Mouse (Mus musculus) neural tube, embryonic 14.5 days (tissue): ENCODE data around the gene Piezo1. TPM values are rescaled to one million over a fixed set of nuclear protein-coding genes. Genes with fewer than 3 reads are reported as not detected.

Source experiments
- ATAC-seq: fragments of 200-750 bp; cut with Nextera tagmentation; 2 replicates; pipeline ENCODE4 v1.8.0; 2017; ENCODE audit warnings: low read depth, mild to moderate bottlenecking, moderate TSS enrichment, moderate library complexity
- H3K27ac ChIP-seq: fragments of 300-500 bp; sonication (generic); 2 replicates; pipeline ENCODE4 v1.5.1; 2014; ENCODE audit warnings: low read depth, mild to moderate bottlenecking, control low read depth, low read length, moderate library complexity, mixed read lengths
- H3K27me3 ChIP-seq: fragments of 300-500 bp; sonication (generic); 2 replicates; pipeline ENCODE4 v1.6.1; 2014; ENCODE audit warnings: low read length; ENCODE audit not compliant: control insufficient read depth, insufficient read depth
- H3K36me3 ChIP-seq: fragments of 300-500 bp; sonication (generic); 2 replicates; pipeline ENCODE4 v1.6.1; 2014; ENCODE audit warnings: low read length, mixed read lengths; ENCODE audit not compliant: control insufficient read depth, insufficient read depth
- H3K4me1 ChIP-seq: fragments of 300-500 bp; sonication (generic); 2 replicates; pipeline ENCODE4 v1.6.1; 2014; ENCODE audit warnings: low read length; ENCODE audit not compliant: control insufficient read depth, insufficient read depth
- H3K4me2 ChIP-seq: fragments of 300-500 bp; sonication (generic); 2 replicates; pipeline ENCODE4 v1.6.1; 2014; ENCODE audit warnings: mild to moderate bottlenecking, low read depth, low read length, control low read depth
- H3K4me3 ChIP-seq: fragments of 300-500 bp; sonication (generic); 2 replicates; pipeline ENCODE4 v1.5.1; 2014; ENCODE audit warnings: low read depth, low read length, control low read depth, mixed read lengths
- H3K9ac ChIP-seq: fragments of 300-500 bp; sonication (generic); replicated peaks from 2 replicates; pipeline ENCODE4 v1.6.1; 2014; ENCODE audit warnings: low read depth, mild to moderate bottlenecking, control low read depth, low read length, mixed read lengths
- H3K9me3 ChIP-seq: fragments of 300-500 bp; sonication (generic); 2 replicates; pipeline ENCODE4 v1.6.1; 2016; ENCODE audit warnings: low read length; ENCODE audit not compliant: control insufficient read depth
- WGBS: fragments of 180-500 bp; shearing (Covaris S2); extraction: QIAGEN DNeasy Blood & Tissue Kit; methylation state at CpG from one replicate; pipeline ENCODE4 v1.1.7; 2014; 5-methylcytosine and 5-hydroxymethylcytosine counted together
- polyA plus RNA-seq: library from polyadenylated mRNA; unstranded; fragments of >200 nt; fragmentation: Nextera tagmentation; extraction: Ambion mirVana; gene quantifications from 2 replicates; pipeline ENCODE4 v1.2.1, GENCODE M21; 2014

Gene Piezo1
- polyA plus RNA-seq, 1 experiment from 2014 or later, result 1.2 TPM

DNA sequence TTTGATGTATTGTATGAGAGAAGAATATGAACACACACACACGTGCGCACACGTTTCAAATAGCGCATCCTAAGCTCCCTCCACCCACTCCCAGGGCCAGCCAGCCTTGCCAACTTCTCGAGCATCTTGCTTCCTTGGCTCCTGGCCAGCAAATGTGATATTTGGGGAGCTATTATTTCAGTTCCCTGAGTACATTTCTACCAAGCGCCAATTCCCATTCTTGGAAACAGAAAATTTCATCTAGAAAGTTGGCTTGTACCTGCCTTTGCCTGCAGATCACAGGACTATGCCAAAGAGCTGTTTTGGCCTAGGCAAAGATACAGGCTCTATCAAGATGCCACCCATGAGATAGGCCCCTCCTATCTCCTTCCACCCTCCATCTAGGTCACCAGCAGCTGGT lies 3.7 kb upstream of the Piezo1 start:
- H3K36me3 ChIP-seq, result no peaks in the 10 kb centered on the region
- H3K27ac ChIP-seq, result no peak overlapping the region
- 0 out of 2 replicates have a peak, but pooled peaks cover 2% of the 10 kb centered on the region for H3K4me1 ChIP-seq
- no peak for ATAC-seq
- 76% methylated on average over 6 of the region's 6 CpGs for whole genome bisulfite sequencing
- H3K9ac ChIP-seq, result no peak overlapping the region
- no peaks in the 10 kb centered on the region for H3K9me3 ChIP-seq
- no peak overlapping the region for H3K4me3 ChIP-seq
- no peak overlapping the region for H3K4me2 ChIP-seq
- peaks cover 20% of the 10 kb centered on the region for H3K27me3 ChIP-seq

DNA sequence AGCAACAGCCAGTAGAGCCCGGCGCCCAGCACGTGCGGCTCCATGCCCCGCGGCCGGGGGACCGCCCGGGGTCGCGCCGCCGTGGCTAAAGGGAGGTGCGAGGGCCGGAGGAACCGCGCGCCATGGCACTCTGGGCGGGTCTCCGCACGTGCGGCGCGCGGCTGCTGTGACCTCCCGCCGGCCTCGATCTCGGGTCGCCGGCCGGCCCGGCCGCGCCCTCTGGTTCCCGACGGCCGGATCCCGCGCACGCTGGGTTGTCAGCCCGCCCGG lies 199 bp downstream of the Piezo1 start:
- Histone ChIP-seq H3K4me2 (peak overlapping the region; percentile 79), H3K9ac (peak overlapping the region; percentile 65), H3K36me3 (no peaks in the 10 kb centered on the region), H3K27ac (no peak overlapping the region), H3K4me1 (0 out of 2 replicates have a peak, but pooled peaks cover 2% of the 10 kb centered on the region), H3K9me3 (no peaks in the 10 kb centered on the region), H3K4me3 (peak overlapping the region; percentile 49), H3K27me3 (peaks cover 20% of the 10 kb centered on the region)
- 0% methylated on average over 32 of the region's 43 CpGs for WGBS
- ATAC-seq, result no peak; the same call in 1 of the 2 replicates

DNA sequence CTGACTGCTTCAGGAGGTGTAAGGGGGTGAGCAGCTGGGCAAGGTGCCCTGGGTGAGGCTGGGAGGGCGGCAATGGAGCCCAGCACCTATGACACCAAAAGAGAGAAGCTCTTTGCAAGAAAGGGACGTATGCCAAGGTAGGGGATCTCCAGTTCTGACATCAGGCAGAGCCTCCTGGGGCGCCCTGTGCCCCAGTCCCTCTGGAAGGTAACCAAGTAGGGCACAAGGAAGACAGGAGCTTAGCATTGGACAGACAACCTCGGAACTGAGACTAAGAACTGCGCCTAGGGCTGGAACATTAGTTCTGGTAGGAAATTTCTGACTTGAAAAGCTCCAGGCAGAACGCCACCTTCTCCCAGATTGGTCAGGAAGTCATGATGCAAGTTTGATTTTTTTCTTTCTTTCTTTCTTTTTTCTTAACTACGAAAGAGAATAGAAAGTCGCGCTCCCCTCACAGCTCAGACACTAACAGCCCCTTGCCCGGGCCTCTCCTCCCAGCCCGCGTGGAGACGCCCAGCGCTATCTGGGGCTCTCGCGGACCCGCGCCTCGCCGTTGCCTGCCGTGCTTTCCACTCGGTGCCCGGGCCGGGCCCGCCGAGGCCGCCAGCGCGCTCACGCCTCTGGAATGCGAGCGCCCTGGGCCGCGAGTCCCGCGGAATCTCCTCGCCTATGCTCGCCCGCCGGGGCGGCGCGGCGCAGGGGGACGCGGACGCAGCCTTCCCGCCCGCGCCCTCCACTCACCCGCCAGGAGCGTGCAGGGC lies 715 bp downstream of the Piezo1 start:
- Histone ChIP-seq H3K4me1 (0 out of 2 replicates have a peak, but pooled peaks cover 2% of the 10 kb centered on the region), H3K9me3 (no peaks in the 10 kb centered on the region), H3K4me3 (peak overlapping the region; percentile 49), H3K4me2 (peak overlapping the region; percentile 79), H3K36me3 (no peaks in the 10 kb centered on the region), H3K27ac (no peak overlapping the region), H3K9ac (peak overlapping the region; percentile 65), H3K27me3 (peaks cover 20% of the 10 kb centered on the region)
- WGBS, result 4% methylated on average over 47 of the region's 52 CpGs
- ATAC-seq, result 0 out of 2 replicates have a peak, but pooled peaks have one; percentile 51

DNA sequence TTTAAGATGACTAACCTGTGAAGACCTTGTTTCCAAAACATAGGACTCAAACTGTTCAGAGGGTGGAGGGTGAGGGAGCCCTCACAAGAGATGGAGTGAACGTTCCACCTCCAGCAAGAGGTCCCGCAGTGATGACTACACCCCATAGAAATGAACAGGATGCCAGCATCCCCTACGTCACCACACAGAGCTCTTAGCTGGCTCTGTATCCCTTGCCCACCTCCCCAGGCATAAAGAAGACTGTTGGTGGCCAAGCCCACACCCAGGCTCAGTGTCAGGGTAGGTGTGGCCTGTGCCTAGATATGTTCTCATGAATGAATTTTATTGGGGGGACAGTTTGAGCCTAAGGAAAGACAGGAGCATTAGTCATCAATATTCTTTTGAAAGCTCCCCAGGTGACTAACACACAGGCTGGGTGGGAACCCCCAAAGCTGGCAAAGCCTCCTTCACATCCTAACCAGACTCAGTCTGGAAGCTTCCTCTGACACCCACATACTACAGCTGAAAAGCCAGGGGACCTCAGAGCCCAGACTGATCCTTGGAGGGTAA lies 2.2 kb downstream of the Piezo1 start:
- H3K9ac ChIP-seq, result no peak overlapping the region
- H3K4me2 ChIP-seq, result no peak overlapping the region
- 81% methylated on average over 3 of the region's 3 CpGs for WGBS
- no peaks in the 10 kb centered on the region for H3K36me3 ChIP-seq
- H3K27ac ChIP-seq, result no peak overlapping the region
- 0 out of 2 replicates have a peak, but pooled peaks cover 2% of the 10 kb centered on the region for H3K4me1 ChIP-seq
- ATAC-seq, result no peak
- no peaks in the 10 kb centered on the region for H3K9me3 ChIP-seq
- peaks cover 20% of the 10 kb centered on the region for H3K27me3 ChIP-seq
- no peak overlapping the region for H3K4me3 ChIP-seq

DNA sequence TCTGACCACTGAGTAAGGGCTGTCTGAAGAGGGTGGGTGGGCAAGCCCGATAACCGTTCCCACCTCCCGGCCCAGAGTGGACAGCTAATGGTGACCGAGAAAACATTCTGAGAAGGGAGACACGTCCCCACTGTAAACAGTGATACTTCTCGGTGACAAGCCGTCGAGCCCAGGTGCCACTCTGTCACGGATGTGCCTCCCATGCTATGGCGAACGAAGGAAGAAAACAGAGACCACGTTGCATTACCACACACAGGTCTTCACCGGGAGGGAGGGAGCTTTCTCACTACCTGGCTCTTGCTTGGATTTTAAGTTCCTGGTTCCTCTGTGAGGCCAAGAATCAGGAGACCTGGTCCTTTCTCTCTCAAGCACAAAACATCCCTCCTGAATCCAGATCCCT lies 2.8 kb downstream of the Piezo1 start:
- Histone ChIP-seq H3K4me3 (no peak overlapping the region), H3K9me3 (no peaks in the 10 kb centered on the region), H3K36me3 (no peaks in the 10 kb centered on the region), H3K4me1 (0 out of 2 replicates have a peak, but pooled peaks cover 2% of the 10 kb centered on the region), H3K4me2 (no peak overlapping the region), H3K9ac (no peak overlapping the region), H3K27ac (no peak overlapping the region), H3K27me3 (peaks cover 20% of the 10 kb centered on the region)
- WGBS, result 54% methylated on average over 13 of the region's 13 CpGs
- no peak for ATAC-seq

DNA sequence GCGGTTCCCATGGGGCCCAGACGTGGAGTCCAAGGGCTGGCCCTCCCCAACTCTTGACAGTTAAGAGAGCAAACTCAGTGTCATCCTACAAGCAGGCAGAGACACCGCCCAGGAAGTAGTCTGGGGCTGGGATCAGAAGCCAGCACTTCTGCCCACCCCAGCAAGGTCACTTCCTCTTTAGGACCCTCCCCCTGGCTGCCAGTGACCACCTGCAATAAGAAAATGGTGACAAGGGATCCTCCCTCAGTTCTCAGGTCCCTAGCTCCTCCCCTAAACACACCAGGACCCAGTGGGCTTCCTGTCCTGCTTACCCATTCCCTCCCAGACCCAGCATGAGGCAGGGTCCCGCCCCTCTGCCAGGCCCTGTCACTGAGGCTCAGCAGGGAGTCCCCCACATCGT lies 3.3 kb downstream of the Piezo1 start:
- peaks cover 20% of the 10 kb centered on the region for H3K27me3 ChIP-seq
- no peak for ATAC-seq
- no peaks in the 10 kb centered on the region for H3K9me3 ChIP-seq
- 29% methylated on average over 5 of the region's 5 CpGs for WGBS
- no peak overlapping the region for H3K27ac ChIP-seq
- no peak overlapping the region for H3K4me3 ChIP-seq
- 0 out of 2 replicates have a peak, but pooled peaks cover 2% of the 10 kb centered on the region for H3K4me1 ChIP-seq
- H3K4me2 ChIP-seq, result no peak overlapping the region
- no peak overlapping the region for H3K9ac ChIP-seq
- H3K36me3 ChIP-seq, result no peaks in the 10 kb centered on the region

DNA sequence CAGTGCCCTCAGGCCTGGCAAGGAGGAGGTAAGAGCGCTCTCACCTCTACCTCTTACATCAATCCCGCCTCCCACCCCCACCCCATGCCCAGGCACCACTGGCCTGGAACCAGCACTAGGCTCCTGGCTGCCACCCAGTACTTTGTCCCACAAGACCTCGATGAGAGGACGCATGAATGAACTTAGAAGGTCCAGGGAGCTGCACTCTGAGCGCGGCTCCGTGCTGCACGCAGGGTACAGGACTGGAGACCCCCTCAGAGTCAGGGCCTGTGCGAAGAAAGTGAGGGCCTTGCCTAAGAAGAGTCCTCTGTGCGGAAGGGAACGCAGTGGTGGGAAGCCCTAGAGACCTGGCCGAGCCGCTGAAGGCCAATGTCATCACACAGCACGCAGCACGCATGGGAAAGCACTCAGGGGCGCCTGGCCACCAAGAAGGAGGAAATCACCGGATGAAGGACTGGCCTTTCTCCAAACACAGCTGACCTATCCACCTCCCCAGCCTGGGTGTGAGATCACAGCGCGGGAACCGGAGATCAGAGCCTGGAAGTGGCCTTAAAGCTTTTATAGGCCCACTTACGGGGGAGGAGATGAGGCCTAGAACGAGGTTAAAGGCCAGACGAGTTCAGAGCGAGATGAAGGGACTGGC lies 4.2 kb downstream of the Piezo1 start:
- Histone ChIP-seq H3K4me3 (no peak overlapping the region), H3K4me1 (0 out of 2 replicates have a peak, but pooled peaks cover 2% of the 10 kb centered on the region), H3K27me3 (peaks cover 19% of the 10 kb centered on the region), H3K9ac (no peak overlapping the region), H3K27ac (no peak overlapping the region), H3K9me3 (no peaks in the 10 kb centered on the region), H3K4me2 (no peak overlapping the region; the same call in 1 of the 2 replicates), H3K36me3 (no peaks in the 10 kb centered on the region)
- no peak for ATAC-seq
- 60% methylated on average over 24 of the region's 24 CpGs for WGBS

DNA sequence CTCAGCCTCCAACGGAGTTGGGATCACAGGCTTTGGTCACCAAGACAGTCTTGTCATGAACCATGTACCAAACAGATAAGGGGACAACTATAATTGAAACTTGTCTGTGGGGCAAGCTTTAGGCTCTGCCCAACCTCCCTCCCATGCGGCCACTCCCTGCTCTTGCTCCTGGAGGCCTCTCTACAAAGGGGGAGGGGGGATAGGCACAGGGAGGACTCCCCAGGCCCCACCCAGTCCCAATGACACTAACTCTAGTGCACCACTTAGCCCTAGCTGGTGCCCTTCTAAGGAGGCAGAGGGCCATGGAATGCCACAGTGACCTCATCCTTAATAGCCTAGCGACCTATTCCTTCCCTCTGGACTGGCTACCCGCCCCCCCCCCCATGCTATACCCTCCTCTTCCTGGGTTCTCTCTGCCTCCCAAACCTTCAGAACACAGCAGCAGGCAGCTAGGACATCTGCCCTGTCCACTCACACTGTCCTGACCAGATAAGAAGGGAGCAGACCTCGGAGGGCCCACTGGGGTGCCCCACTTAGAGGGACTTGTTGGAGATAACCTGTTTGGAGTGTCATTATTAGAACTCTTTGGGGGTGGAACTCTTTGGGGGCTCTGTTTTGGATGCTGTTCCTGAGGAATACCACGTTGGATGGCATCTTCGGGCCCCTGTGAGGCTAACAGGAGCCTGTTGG lies 4.9 kb downstream of the Piezo1 start:
- Histone ChIP-seq H3K9ac (no peak overlapping the region), H3K4me1 (0 out of 2 replicates have a peak, but pooled peaks cover 2% of the 10 kb centered on the region), H3K4me2 (no peak overlapping the region), H3K27ac (no peak overlapping the region), H3K4me3 (no peak overlapping the region), H3K27me3 (peaks cover 12% of the 10 kb centered on the region; the same call in 1 of the 2 replicates), H3K9me3 (no peaks in the 10 kb centered on the region), H3K36me3 (no peaks in the 10 kb centered on the region)
- 92% methylated on average over 6 of the region's 7 CpGs for WGBS
- no peak for ATAC-seq
